Mouse (Mus musculus): ENCODE measurements at regions not wholly inside any gene's neighbourhood (a gene's known extent, or its start where the extent isn't known, plus 50 kb on each side); places are given as distances from the start of the nearest gene placed in this dataset.

GRCm38 (mm10) chr8:29913576-29913975 is 2466.1 kb downstream of the Poteg start:
- TF ChIP-seq ZKSCAN1 (IDR thresholded peaks at IDR 0.05; ENCODE audit: borderline replicate concordance, low read depth, low read length) (no peak), TCF12 (IDR thresholded peaks at IDR 0.05; ENCODE audit: low read depth, low read length) (no peak), USF2 (conservative IDR thresholded peaks at IDR 0.05; ENCODE audit: low read depth, low read length) (no peak), CTCF (conservative IDR thresholded peaks at IDR 0.05 in 1 of 2, IDR thresholded peaks at IDR 0.05 in 1 of 2; ENCODE audit: low read depth in 2 of 2, low read length in 2 of 2) (no peak)

All from CH12.LX (cell line).